Mouse (Mus musculus): Measurements from ENCODE around the gene Cit. TPM values are rescaled to one million over a fixed set of nuclear protein-coding genes. Genes with fewer than 3 reads are reported as not detected.

Cit gene
- polyA plus RNA-seq, 1 experiment, result 8.5 TPM

DNA sequence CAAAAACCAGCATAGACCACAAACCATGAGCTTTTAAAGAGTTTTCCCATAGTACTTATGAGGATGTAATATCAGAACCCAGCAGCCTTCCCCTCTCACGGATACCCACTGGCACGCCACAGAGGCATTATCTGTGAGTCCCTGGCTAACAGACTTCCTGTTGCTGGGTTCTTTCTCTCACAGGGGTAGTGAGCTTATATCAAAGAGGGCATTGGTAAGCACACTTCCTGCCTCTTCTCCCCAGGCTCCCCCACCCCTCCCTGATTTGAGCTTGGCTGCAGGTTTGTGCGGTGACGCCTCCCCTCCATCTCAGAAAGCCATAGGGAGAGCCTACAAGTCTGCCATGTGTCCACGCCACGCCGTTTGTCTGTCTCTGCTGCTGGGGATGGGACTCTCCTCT, 184.0 kb downstream of the Cit start:
- TF ChIP-seq TCF3 (IDR thresholded peaks at IDR 0.05; ENCODE audit: insufficient read length, low read depth), result no peak
- TF ChIP-seq SRF (IDR thresholded peaks at IDR 0.05; ENCODE audit: control insufficient read depth, insufficient read length, low read depth), result no peak
- TF ChIP-seq MYOG (IDR thresholded peaks at IDR 0.05; ENCODE audit: control insufficient read depth in 1 of 3, insufficient read depth in 1 of 3, insufficient read length in 2 of 3, low read depth in 2 of 3), result no peak
- no peak for TF ChIP-seq POLR2A (IDR thresholded peaks at IDR 0.05; ENCODE audit: insufficient read length, low read depth)
- no peak for TF ChIP-seq REST (IDR thresholded peaks at IDR 0.05; ENCODE audit: insufficient read depth, insufficient read length)
- no peak for TF ChIP-seq MAX (IDR thresholded peaks at IDR 0.05; ENCODE audit: low read depth)
- TF ChIP-seq USF1 (IDR thresholded peaks at IDR 0.05; ENCODE audit: low read depth), result no peak
- no peak for TF ChIP-seq CEBPB (IDR thresholded peaks at IDR 0.05; ENCODE audit: insufficient read depth, poor library complexity, severe bottlenecking)
- TF ChIP-seq MYOD1 (IDR thresholded peaks at IDR 0.05; ENCODE audit: control insufficient read depth in 1 of 3, insufficient read length in 2 of 3, low read depth in 2 of 3), result no peak
- TF ChIP-seq E2F4 (IDR thresholded peaks at IDR 0.05; ENCODE audit: insufficient read depth), result no peak
- TF ChIP-seq TCF12 (IDR thresholded peaks at IDR 0.05; ENCODE audit: insufficient read depth, poor library complexity, severe bottlenecking), result no peak
- no peak for TF ChIP-seq POLR2AphosphoS2 (IDR thresholded peaks at IDR 0.05; ENCODE audit: insufficient read length, low read depth)
- Histone ChIP-seq H3K79me2 (ENCODE audit: control insufficient read depth, insufficient read depth) (peaks cover under 1% of the 10 kb centered on the region), H3K4me2 (ENCODE audit: low read depth) (no peak overlapping the region)

DNA sequence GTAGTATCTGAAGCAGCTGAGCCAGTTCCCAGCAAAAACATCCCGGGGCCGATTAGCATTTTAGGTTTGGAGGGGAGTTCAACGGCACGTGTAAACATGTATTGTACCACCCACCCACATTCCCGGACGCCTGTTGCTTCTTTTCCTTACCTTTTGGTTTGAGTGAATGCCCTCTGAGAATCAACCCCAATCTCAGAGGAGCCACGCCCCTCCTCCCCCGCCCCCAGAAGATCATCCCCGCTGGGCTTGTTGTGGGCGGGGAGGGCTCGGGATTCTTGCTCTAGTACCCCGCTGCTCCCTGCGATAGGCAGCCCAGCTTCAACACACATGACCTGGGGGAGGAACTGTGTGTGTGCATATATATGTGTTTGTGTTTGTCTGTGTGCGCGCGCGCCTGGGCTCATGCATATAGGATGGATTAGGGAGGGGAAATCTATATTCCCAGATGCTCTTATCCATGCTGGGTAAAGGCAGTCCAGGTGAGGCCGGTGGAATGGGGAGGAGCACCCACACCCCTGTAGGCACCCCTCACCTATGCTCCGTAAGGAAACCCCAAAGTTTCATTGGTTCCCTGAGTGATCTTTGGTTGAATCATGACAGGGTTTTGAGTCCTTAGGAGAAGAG, 185.6 kb downstream of the Cit start:
- H3K4me3 ChIP-seq, result no peak overlapping the region

More for the DNA sequence above, 184.0 kb downstream of the Cit start:
- Histone ChIP-seq H3K27me3 (ENCODE audit: control insufficient read depth, insufficient read depth, insufficient read length) (no peaks in the 10 kb centered on the region), H3K4me3 (no peak overlapping the region), H3ac (ENCODE audit: control insufficient read depth, insufficient read length) (no peak overlapping the region), H3K36me3 (ENCODE audit: control insufficient read depth, insufficient read depth) (no peaks in the 10 kb centered on the region)

GRCm38 (mm10) chr5:116031190-116031577, 186.1 kb downstream of the Cit start:
- TF ChIP-seq REST (IDR thresholded peaks at IDR 0.05; ENCODE audit: insufficient read depth, insufficient read length) (no peak), SRF (IDR thresholded peaks at IDR 0.05; ENCODE audit: control insufficient read depth, insufficient read length, low read depth) (no peak), MAX (IDR thresholded peaks at IDR 0.05; ENCODE audit: low read depth) (no peak), POLR2A (IDR thresholded peaks at IDR 0.05; ENCODE audit: insufficient read length, low read depth) (no peak), TCF3 (IDR thresholded peaks at IDR 0.05; ENCODE audit: insufficient read length, low read depth) (no peak), POLR2AphosphoS2 (IDR thresholded peaks at IDR 0.05; ENCODE audit: insufficient read length, low read depth) (no peak), E2F4 (IDR thresholded peaks at IDR 0.05; ENCODE audit: insufficient read depth) (no peak), MYOD1 (IDR thresholded peaks at IDR 0.05; ENCODE audit: control insufficient read depth in 1 of 3, insufficient read length in 2 of 3, low read depth in 2 of 3) (no peak), CEBPB (IDR thresholded peaks at IDR 0.05; ENCODE audit: insufficient read depth, poor library complexity, severe bottlenecking) (no peak), TCF12 (IDR thresholded peaks at IDR 0.05; ENCODE audit: insufficient read depth, poor library complexity, severe bottlenecking) (no peak), MYOG (IDR thresholded peaks at IDR 0.05; ENCODE audit: control insufficient read depth in 1 of 3, insufficient read depth in 1 of 3, insufficient read length in 2 of 3, low read depth in 2 of 3) (no peak), USF1 (IDR thresholded peaks at IDR 0.05; ENCODE audit: low read depth) (no peak)
- Histone ChIP-seq H3K4me3 (no peak overlapping the region), H3K27me3 (ENCODE audit: control insufficient read depth, insufficient read depth, insufficient read length) (no peaks in the 10 kb centered on the region), H3K36me3 (ENCODE audit: control insufficient read depth, insufficient read depth) (no peaks in the 10 kb centered on the region), H3ac (ENCODE audit: control insufficient read depth, insufficient read length) (no peak overlapping the region), H3K4me2 (ENCODE audit: low read depth) (peak overlapping the region; percentile 40), H3K79me2 (ENCODE audit: control insufficient read depth, insufficient read depth) (no peaks in the 10 kb centered on the region)

More for the DNA sequence above, 185.6 kb downstream of the Cit start:
- Histone ChIP-seq H3ac (ENCODE audit: control insufficient read depth, insufficient read length) (no peak overlapping the region), H3K79me2 (ENCODE audit: control insufficient read depth, insufficient read depth) (no peaks in the 10 kb centered on the region), H3K27me3 (ENCODE audit: control insufficient read depth, insufficient read depth, insufficient read length) (no peaks in the 10 kb centered on the region), H3K36me3 (ENCODE audit: control insufficient read depth, insufficient read depth) (no peaks in the 10 kb centered on the region), H3K4me2 (ENCODE audit: low read depth) (peak overlapping the region; percentile 40)
- no peak for TF ChIP-seq MAX (IDR thresholded peaks at IDR 0.05; ENCODE audit: low read depth)
- no peak for TF ChIP-seq TCF3 (IDR thresholded peaks at IDR 0.05; ENCODE audit: insufficient read length, low read depth)
- TF ChIP-seq POLR2AphosphoS2 (IDR thresholded peaks at IDR 0.05; ENCODE audit: insufficient read length, low read depth), result no peak
- TF ChIP-seq TCF12 (IDR thresholded peaks at IDR 0.05; ENCODE audit: insufficient read depth, poor library complexity, severe bottlenecking), result no peak
- no peak for TF ChIP-seq MYOG (IDR thresholded peaks at IDR 0.05; ENCODE audit: control insufficient read depth in 1 of 3, insufficient read depth in 1 of 3, insufficient read length in 2 of 3, low read depth in 2 of 3)

GRCm38 (mm10) chr5:116036465-116036864, 191.4 kb downstream of the Cit start:
- no peaks in the 10 kb centered on the region for H3K79me2 ChIP-seq (ENCODE audit: control insufficient read depth, insufficient read depth)

More at GRCm38 (mm10) chr5:116036465-116036864, 191.4 kb downstream of the Cit start:
- H3K27me3 ChIP-seq (ENCODE audit: control insufficient read depth, insufficient read depth, insufficient read length), result peaks cover 5% of the 10 kb centered on the region
- TF ChIP-seq USF1 (IDR thresholded peaks at IDR 0.05; ENCODE audit: low read depth) (no peak), POLR2AphosphoS2 (IDR thresholded peaks at IDR 0.05; ENCODE audit: insufficient read length, low read depth) (no peak), REST (IDR thresholded peaks at IDR 0.05; ENCODE audit: insufficient read depth, insufficient read length) (no peak), MYOD1 (IDR thresholded peaks at IDR 0.05; ENCODE audit: control insufficient read depth in 1 of 3, insufficient read length in 2 of 3, low read depth in 2 of 3) (peak; percentile 85 to 97 (median 96)), E2F4 (IDR thresholded peaks at IDR 0.05; ENCODE audit: insufficient read depth) (no peak), TCF12 (IDR thresholded peaks at IDR 0.05; ENCODE audit: insufficient read depth, poor library complexity, severe bottlenecking) (peak; percentile 66), CEBPB (IDR thresholded peaks at IDR 0.05; ENCODE audit: insufficient read depth, poor library complexity, severe bottlenecking) (no peak), SRF (IDR thresholded peaks at IDR 0.05; ENCODE audit: control insufficient read depth, insufficient read length, low read depth) (no peak), TCF3 (IDR thresholded peaks at IDR 0.05; ENCODE audit: insufficient read length, low read depth) (no peak), MYOG (IDR thresholded peaks at IDR 0.05; ENCODE audit: control insufficient read depth in 1 of 3, insufficient read depth in 1 of 3, insufficient read length in 2 of 3, low read depth in 2 of 3) (peak; percentile 28 to 81 (median 77)), POLR2A (IDR thresholded peaks at IDR 0.05; ENCODE audit: insufficient read length, low read depth) (peak; percentile 43)
- peak overlapping the region; percentile 75 for H3K4me2 ChIP-seq (ENCODE audit: low read depth)
- H3K36me3 ChIP-seq (ENCODE audit: control insufficient read depth, insufficient read depth), result no peaks in the 10 kb centered on the region
- no peak overlapping the region for H3K4me3 ChIP-seq
- no peak overlapping the region for H3ac ChIP-seq (ENCODE audit: control insufficient read depth, insufficient read length)

All from myocyte (in vitro differentiated cells).